Mouse (Mus musculus) MEL (cell line): ENCODE measurements around the gene Dcbld2. TPM values are rescaled to one million over a fixed set of nuclear protein-coding genes. Genes with fewer than 3 reads are reported as not detected.

ENCODE experiments used
- polyA plus RNA-seq, 2 experiments: library from polyadenylated mRNA; stranded (reverse) in 1 of 2; unstranded in 1 of 2; fragments of >175 nt in 1 of 2; fragments of >200 nt in 1 of 2; gene quantifications; 2 replicates each; pipeline versions ENCODE4 v1.2.1 to v1.2.4; 2012; ENCODE audit warnings: low replicate concordance in 2 of 2, low read depth in 1 of 2; ENCODE audit not compliant: insufficient read length in 2 of 2, insufficient read depth in 1 of 2, missing spikeins in 1 of 2
- total RNA-seq: library from RNA; depleted of rRNA; stranded (reverse); fragments of 300-350 nt; gene quantifications from 2 replicates; pipeline ENCODE4 v1.2.3, GENCODE M21; 2012; rRNA removed

Dcbld2 gene
- total and polyA plus RNA-seq, 3 experiments = 3.5 to 9.4 TPM; not detected in 1

Other genes with a start within 250 kb of the Dcbld2 start
- gene St3gal6, start 115.8 kb downstream of the Dcbld2 start, total RNA-seq = 2.5 and 4.0 TPM in 2 replicates
- 1 to 10 TPM in 1 of 2 experiments, not detected in 1; 8.9 TPM for gene St3gal6, start 115.8 kb downstream of the Dcbld2 start, polyA plus RNA-seq
- not detected in 2 replicates for gene Gm813, start 208.5 kb downstream of the Dcbld2 start, total RNA-seq
- not detected for gene Gm813, start 208.5 kb downstream of the Dcbld2 start, polyA plus RNA-seq
- gene E330017A01Rik, start 230.3 kb downstream of the Dcbld2 start, total RNA-seq = 4.3 and 7.5 TPM in 2 replicates
- gene E330017A01Rik, start 230.3 kb downstream of the Dcbld2 start, polyA plus RNA-seq = 1 to 10 TPM in 1 of 2 experiments, not detected in 1; 8.2 TPM